Mouse (Mus musculus): ENCODE data around the gene Rngtt.

GRCm38 (mm10) chr4:33491108-33491507, 181.0 kb downstream of the Rngtt start:
- TF ChIP-seq CTCF (IDR thresholded peaks at IDR 0.05; ENCODE audit: low read depth) (no peak), EP300 (IDR thresholded peaks at IDR 0.05; ENCODE audit: low read depth) (no peak)
